In genomic region chr14:110679741-110680140, GRCm38 (mm10) we compare ENCODE assay signal across 16 mouse cellular contexts.
"Had no signal": no experiment of that assay in that cellular context is flagged by ENCODE, and none has a peak within 500 bp of the region (broad histone marks: within the 10 kb centered on the region; RNA-seq: fewer than 3 reads in every experiment).

No protein-coding gene starts in this region.

- H3K4me2 ChIP-seq: neural tube, embryonic 12.5 days; neural tube, embryonic 13.5 days; neural tube, embryonic 15.5 days; stomach, embryonic 15.5 days had no signal

- H3K27ac ChIP-seq: neural tube, embryonic 12.5 days; neural tube, embryonic 13.5 days; neural tube, embryonic 15.5 days; stomach, embryonic 15.5 days; stomach, postnatal 0 days had no signal

- H3K27me3 ChIP-seq: neural tube, embryonic 12.5 days; neural tube, embryonic 13.5 days; neural tube, embryonic 15.5 days; stomach, embryonic 15.5 days had no signal

- H3K9me3 ChIP-seq: neural tube, embryonic 12.5 days; neural tube, embryonic 13.5 days; neural tube, embryonic 15.5 days; stomach, embryonic 15.5 days had no signal

- H3K4me3 ChIP-seq: neural tube, embryonic 12.5 days; neural tube, embryonic 13.5 days; neural tube, embryonic 15.5 days; stomach, embryonic 15.5 days had no signal

- H3K4me1 ChIP-seq: neural tube, embryonic 12.5 days; neural tube, embryonic 13.5 days; neural tube, embryonic 15.5 days; stomach, embryonic 15.5 days had no signal

- H3K36me3 ChIP-seq: neural tube, embryonic 12.5 days; neural tube, embryonic 13.5 days; neural tube, embryonic 15.5 days; stomach, embryonic 15.5 days had no signal

- DNase-seq: retina, postnatal 1 day; right cerebral cortex, adult 18-20 months; right cerebral cortex, postnatal 14 days; right cerebral cortex, postnatal 25 days; right cerebral cortex, postnatal 4 days; spleen, adult 18-20 months; thymus, adult 18-20 months; thymus, adult 2 months; thymus, postnatal 14 days; thymus, postnatal 25 days; thymus, postnatal 4 days had no signal

- H3K9ac ChIP-seq: neural tube, embryonic 12.5 days; neural tube, embryonic 13.5 days; neural tube, embryonic 15.5 days; stomach, embryonic 15.5 days had no signal
